In genomic region chr4:154963901-154964580, GRCm38 (mm10) we compare ENCODE assay signal across 8 mouse cellular contexts. TPM values are rescaled to one million over a fixed set of nuclear protein-coding genes. Genes with fewer than 3 reads are reported as not detected.
DNase-seq lines count a peak whose midpoint lies in the region; ATAC-seq and TF ChIP-seq lines count a peak whose summit lies in the region.

TSS of gene Pank4 (plus strand) at chr4:154964123.

- H3K27me3 ChIP-seq in E14TG2a.4 (ENCODE audit: insufficient read depth, low read length): peaks cover 48% of the 10 kb centered on the region
- peaks cover 6% of the 10 kb centered on the region for H3K27me3 ChIP-seq in forebrain, embryonic 13.5 days
- peaks cover 40% of the 10 kb centered on the region for H3K27me3 ChIP-seq in heart, postnatal 0 days (ENCODE audit: control insufficient read depth, insufficient read depth, low read length)
- H3K27me3 ChIP-seq in liver, embryonic 15.5 days: peaks cover 48% of the 10 kb centered on the region
- peaks cover 14% of the 10 kb centered on the region for H3K27me3 ChIP-seq in neural tube, embryonic 11.5 days (ENCODE audit: control insufficient read depth, insufficient read depth, low read length)
- H3K27me3 ChIP-seq in stomach, embryonic 16.5 days (ENCODE audit: control insufficient read depth, insufficient read depth, low read length): peaks cover 42% of the 10 kb centered on the region

- under 1% methylated on average over 61 of the region's 66 CpGs for WGBS in forebrain, embryonic 13.5 days
- WGBS in heart, postnatal 0 days: under 1% methylated on average over 62 of the region's 66 CpGs
- under 1% methylated on average over 64 of the region's 66 CpGs for WGBS in liver, embryonic 15.5 days (ENCODE audit: insufficient replicate concordance)
- under 1% methylated on average over 55 of the region's 66 CpGs for WGBS in neural tube, embryonic 11.5 days
- WGBS in stomach, embryonic 16.5 days: under 1% methylated on average over 66 of the region's 66 CpGs

- peaks cover 2% of the 10 kb centered on the region; the same call in 1 of the 2 replicates for H3K9me3 ChIP-seq in E14TG2a.4 (ENCODE audit: low read length)
- no peaks in the 10 kb centered on the region for H3K9me3 ChIP-seq in forebrain, embryonic 13.5 days (replicated peaks)
- no peaks in the 10 kb centered on the region for H3K9me3 ChIP-seq in heart, postnatal 0 days (replicated peaks; ENCODE audit: control insufficient read depth, low read length)
- H3K9me3 ChIP-seq in liver, embryonic 15.5 days (replicated peaks): no peaks in the 10 kb centered on the region
- H3K9me3 ChIP-seq in neural tube, embryonic 11.5 days (ENCODE audit: control insufficient read depth, low read length): no peaks in the 10 kb centered on the region
- H3K9me3 ChIP-seq in stomach, embryonic 16.5 days (replicated peaks; ENCODE audit: control insufficient read depth, low read length): no peaks in the 10 kb centered on the region

- peak within 1 kb of the TSS; percentile 97 for H3K27ac ChIP-seq in forebrain, embryonic 13.5 days
- H3K27ac ChIP-seq in heart, postnatal 0 days (ENCODE audit: low read depth): peak within 1 kb of the TSS; percentile 81
- peak within 1 kb of the TSS; percentile 93 for H3K27ac ChIP-seq in liver, embryonic 15.5 days (replicated peaks)
- peak within 1 kb of the TSS; percentile 96 for H3K27ac ChIP-seq in neural tube, embryonic 11.5 days (ENCODE audit: low read depth, low read length)
- H3K27ac ChIP-seq in stomach, embryonic 16.5 days (ENCODE audit: low read length): peak within 1 kb of the TSS; percentile 89

- H3K4me1 ChIP-seq in E14TG2a.4 (replicated peaks; ENCODE audit: low read depth, low read length): peaks cover 59% of the 10 kb centered on the region
- H3K4me1 ChIP-seq in forebrain, embryonic 13.5 days: peaks cover 64% of the 10 kb centered on the region
- peaks cover 23% of the 10 kb centered on the region for H3K4me1 ChIP-seq in heart, postnatal 0 days (ENCODE audit: control insufficient read depth, insufficient read depth)
- peaks cover 60% of the 10 kb centered on the region for H3K4me1 ChIP-seq in liver, embryonic 15.5 days (replicated peaks)
- H3K4me1 ChIP-seq in neural tube, embryonic 11.5 days (ENCODE audit: control insufficient read depth, insufficient read depth, low read length): peaks cover 49% of the 10 kb centered on the region
- peaks cover 43% of the 10 kb centered on the region for H3K4me1 ChIP-seq in stomach, embryonic 16.5 days (ENCODE audit: control insufficient read depth, insufficient read depth, low read length)

- TF ChIP-seq EP300 in heart, postnatal 0 days (IDR thresholded peaks at IDR 0.05; ENCODE audit: low read depth): peak; percentile 71; the same call in 1 of the 2 replicates

- peaks cover 27% of the 10 kb centered on the region for H3K36me3 ChIP-seq in E14TG2a.4 (ENCODE audit: insufficient read depth, low read length)
- H3K36me3 ChIP-seq in forebrain, embryonic 13.5 days (ENCODE audit: poor library complexity, severe bottlenecking): peaks cover 21% of the 10 kb centered on the region
- peaks cover 2% of the 10 kb centered on the region; the same call in 1 of the 2 replicates for H3K36me3 ChIP-seq in heart, postnatal 0 days (replicated peaks; ENCODE audit: control insufficient read depth, insufficient read depth, low read length)
- peaks cover 29% of the 10 kb centered on the region for H3K36me3 ChIP-seq in liver, embryonic 15.5 days (replicated peaks)
- no peaks in the 10 kb centered on the region; the same call in 1 of the 2 replicates for H3K36me3 ChIP-seq in neural tube, embryonic 11.5 days (ENCODE audit: control insufficient read depth, insufficient read depth, low read length)
- H3K36me3 ChIP-seq in stomach, embryonic 16.5 days (ENCODE audit: control insufficient read depth, insufficient read depth, low read length): no peaks in the 10 kb centered on the region

- no peak for TF ChIP-seq CTCF in E14TG2a.4 (conservative IDR thresholded peaks at IDR 0.05; ENCODE audit: low read length)
- no peak for TF ChIP-seq CTCF in heart, postnatal 0 days (IDR thresholded peaks at IDR 0.05; ENCODE audit: low read depth)

- ATAC-seq in forebrain, embryonic 13.5 days: peak; percentile 92
- ATAC-seq in heart, postnatal 0 days (ENCODE audit: insufficient read depth, low read depth): peak; percentile 95
- ATAC-seq in liver, embryonic 15.5 days (ENCODE audit: insufficient read depth): peak; percentile 85
- peak; percentile 75 for ATAC-seq in neural tube, embryonic 11.5 days (ENCODE audit: insufficient read depth, low FRiP score, low TSS enrichment)
- ATAC-seq in stomach, embryonic 16.5 days (ENCODE audit: insufficient read depth, low FRiP score): peak; percentile 96

- H3K4me3 ChIP-seq in E14TG2a.4 (replicated peaks; ENCODE audit: low read length): peak within 1 kb of the TSS; percentile 91
- peak within 1 kb of the TSS; percentile 91 for H3K4me3 ChIP-seq in forebrain, embryonic 13.5 days
- peak within 1 kb of the TSS; percentile 85 for H3K4me3 ChIP-seq in heart, postnatal 0 days (ENCODE audit: low read depth, low read length)
- H3K4me3 ChIP-seq in liver, embryonic 15.5 days (replicated peaks): peak within 1 kb of the TSS; percentile 95
- peak within 1 kb of the TSS; percentile 88 for H3K4me3 ChIP-seq in neural tube, embryonic 11.5 days (ENCODE audit: low read depth, low read length)
- H3K4me3 ChIP-seq in stomach, embryonic 16.5 days (replicated peaks; ENCODE audit: low read length): peak within 1 kb of the TSS; percentile 86

- H3K4me2 ChIP-seq in forebrain, embryonic 13.5 days: peak within 1 kb of the TSS; percentile 87
- peak within 1 kb of the TSS; percentile 93 for H3K4me2 ChIP-seq in heart, postnatal 0 days (ENCODE audit: low read depth, low read length)
- peak within 1 kb of the TSS; percentile 87 for H3K4me2 ChIP-seq in liver, embryonic 15.5 days
- peak within 1 kb of the TSS; percentile 79 for H3K4me2 ChIP-seq in neural tube, embryonic 11.5 days (ENCODE audit: low read depth)
- H3K4me2 ChIP-seq in stomach, embryonic 16.5 days (ENCODE audit: low read depth, low read length): peak within 1 kb of the TSS; percentile 71

- peak; percentile 87 for DNase-seq in c-Kit-positive CD71-positive TER-119-positive erythroid progenitor cells, embryonic 14.5 days (ENCODE audit: low spot score)
- peak; percentile 93 for DNase-seq in heart, postnatal 0 days (ENCODE audit: low spot score)
- peak; percentile 92 to 95 for DNase-seq in kidney, postnatal 4 days
- peak; percentile 94 for DNase-seq in neural tube, embryonic 11.5 days (ENCODE audit: low spot score)

- H3K9ac ChIP-seq in forebrain, embryonic 13.5 days: peak within 1 kb of the TSS; percentile 99
- peak within 1 kb of the TSS; percentile 55 for H3K9ac ChIP-seq in heart, postnatal 0 days (replicated peaks; ENCODE audit: low read depth, low read length)
- H3K9ac ChIP-seq in liver, embryonic 15.5 days: peak within 1 kb of the TSS; percentile 88
- peak within 1 kb of the TSS; percentile 97 for H3K9ac ChIP-seq in neural tube, embryonic 11.5 days (ENCODE audit: low read length)
- H3K9ac ChIP-seq in stomach, embryonic 16.5 days (ENCODE audit: low read length): peak within 1 kb of the TSS; percentile 88

RNA-seq across cellular contexts. Expression of gene Pank4, which starts in this region (rescaled TPM):
- 41.1 and 45.0 TPM in 2 replicates for polyA plus RNA-seq in forebrain, embryonic 13.5 days (2015; fragmentation: Nextera tagmentation; extraction: Ambion mirVana)
- total RNA-seq in heart, postnatal 0 days (2014; rRNA removed; ENCODE audit: low replicate concordance): 45.6 and 62.0 TPM in 2 replicates
- 27.4 and 30.6 TPM in 2 replicates for polyA plus RNA-seq in heart, postnatal 0 days (2015; fragmentation: Nextera tagmentation; extraction: Ambion mirVana)
- 21.7 and 24.4 TPM in 2 replicates for polyA plus RNA-seq in liver, embryonic 15.5 days (2015; fragmentation: Nextera tagmentation; extraction: Ambion mirVana)
- polyA plus RNA-seq in neural tube, embryonic 11.5 days (2014; fragmentation: Nextera tagmentation; extraction: Ambion mirVana): 36.1 and 38.2 TPM in 2 replicates
- polyA plus RNA-seq in stomach, embryonic 16.5 days (2015; fragmentation: Nextera tagmentation; extraction: Ambion mirVana): 40.6 and 40.8 TPM in 2 replicates

Comparison
In these comparisons a context has a peak if more than half of its experiments do, and no peak if none do; other contexts are left out.
1. Peak in every context shown above with its lines: DNase-seq, ATAC-seq, H3K4me3 ChIP-seq and H3K27ac ChIP-seq.